Mouse (Mus musculus) liver, embryonic 16.5 days (tissue): ENCODE data around the gene Fam166a. TPM values are rescaled to one million over a fixed set of nuclear protein-coding genes. Genes with fewer than 3 reads are reported as not detected.

Experiments
- ATAC-seq: fragments of 200-750 bp; cut with Nextera tagmentation; 2 replicates; pipeline ENCODE4 v1.8.0; 2017; ENCODE audit warnings: low read depth, mild to moderate bottlenecking, moderate number of reproducible peaks, moderate library complexity
- H3K27ac ChIP-seq: fragments of 300-500 bp; sonication (generic); 2 replicates; pipeline ENCODE4 v1.5.1; 2014; ENCODE audit warnings: mild to moderate bottlenecking, low read length
- H3K27me3 ChIP-seq: fragments of 300-500 bp; sonication (generic); 2 replicates; pipeline ENCODE4 v1.6.1; 2014; ENCODE audit warnings: low read depth, low read length, mixed read lengths; ENCODE audit not compliant: control insufficient read depth, insufficient read depth
- H3K36me3 ChIP-seq: fragments of 300-500 bp; sonication (generic); 2 replicates; pipeline ENCODE4 v1.6.1; 2014; ENCODE audit warnings: mild to moderate bottlenecking; ENCODE audit not compliant: control insufficient read depth, insufficient read depth
- H3K4me1 ChIP-seq: fragments of 300-500 bp; sonication (generic); 2 replicates; pipeline ENCODE4 v1.6.1; 2014; ENCODE audit warnings: low read depth, low read length, mixed read lengths; ENCODE audit not compliant: control insufficient read depth
- H3K4me2 ChIP-seq: fragments of 300-500 bp; sonication (generic); 2 replicates; pipeline ENCODE4 v1.6.1; 2014; ENCODE audit warnings: low read depth, low read length, mixed read lengths
- H3K4me3 ChIP-seq: fragments of 300-500 bp; sonication (generic); 2 replicates; pipeline ENCODE4 v1.5.1; 2014; ENCODE audit warnings: low read depth, mild to moderate bottlenecking, low read length
- H3K9ac ChIP-seq: fragments of 300-500 bp; sonication (generic); 2 replicates; pipeline ENCODE4 v1.6.1; 2014; ENCODE audit warnings: low read depth, low read length
- H3K9me3 ChIP-seq: fragments of 300-500 bp; sonication (generic); replicated peaks from 2 replicates; pipeline ENCODE4 v1.6.1; 2016; ENCODE audit warnings: low read length; ENCODE audit not compliant: control insufficient read depth
- WGBS: fragments of 180-500 bp; shearing (Covaris S2); extraction: QIAGEN DNeasy Blood & Tissue Kit; methylation state at CpG from one replicate; pipeline ENCODE4 v1.1.7; 2014; ENCODE audit not compliant: insufficient replicate concordance; 5-methylcytosine and 5-hydroxymethylcytosine counted together
- polyA plus RNA-seq: library from polyadenylated mRNA; unstranded; fragments of >200 nt; fragmentation: Nextera tagmentation; extraction: Ambion mirVana; gene quantifications from 2 replicates; pipeline ENCODE4 v1.2.1, GENCODE M21; 2015

Fam166a gene
- polyA plus RNA-seq, 1 experiment from 2014 or later: not detected

GRCm38 (mm10) chr2:25207593-25207992 lies 11.0 kb upstream of the Fam166a start:
- Histone ChIP-seq H3K9ac (no peak overlapping the region), H3K9me3 (no peaks in the 10 kb centered on the region), H3K27ac (no peak overlapping the region), H3K4me2 (no peak overlapping the region), H3K36me3 (peaks cover 32% of the 10 kb centered on the region), H3K27me3 (no peaks in the 10 kb centered on the region), H3K4me3 (no peak overlapping the region), H3K4me1 (peaks cover 18% of the 10 kb centered on the region)
- ATAC-seq: no peak
- WGBS: 73% methylated on average over 1 of the region's 1 CpGs

DNA sequence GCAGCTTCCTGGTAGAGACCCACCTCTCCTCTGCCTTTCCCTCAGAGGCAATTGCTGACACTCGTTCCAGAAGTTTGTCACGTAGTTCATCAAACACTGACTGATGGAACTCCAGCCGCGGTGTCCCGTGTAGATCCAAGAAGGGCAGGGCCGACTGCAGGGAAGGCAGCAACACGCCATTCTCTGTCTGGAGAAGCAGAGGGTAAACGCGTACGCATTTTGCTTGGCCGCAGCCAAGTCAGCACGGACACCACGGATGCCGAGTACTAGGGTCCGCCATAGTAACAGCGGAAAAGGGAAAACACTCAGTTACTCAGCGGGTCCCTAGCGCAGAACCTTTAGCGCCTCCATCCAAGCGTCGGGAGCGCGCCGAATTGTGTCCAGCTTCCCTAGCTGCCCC lies 7.9 kb upstream of the Fam166a start:
- Histone ChIP-seq H3K4me2 (peak overlapping the region; percentile 88), H3K9me3 (no peaks in the 10 kb centered on the region), H3K27ac (peak overlapping the region; percentile 82), H3K4me1 (peaks cover 18% of the 10 kb centered on the region), H3K36me3 (peaks cover 9% of the 10 kb centered on the region), H3K27me3 (no peaks in the 10 kb centered on the region), H3K9ac (peak overlapping the region; percentile 94), H3K4me3 (peak overlapping the region; percentile 83)
- ATAC-seq: peak; percentile 17
- WGBS: 0% methylated on average over 24 of the region's 24 CpGs

GRCm38 (mm10) chr2:25211121-25211670 lies 7.3 kb upstream of the Fam166a start, which contains the start of gene Nelfb:
TSS of gene Nelfb (minus strand) at chr2:25211489.
- peaks cover 18% of the 10 kb centered on the region for H3K4me1 ChIP-seq
- ATAC-seq: peak; percentile 94
- H3K27me3 ChIP-seq: no peaks in the 10 kb centered on the region
- under 1% methylated on average over 44 of the region's 44 CpGs for WGBS
- no peaks in the 10 kb centered on the region for H3K9me3 ChIP-seq
- peak within 1 kb of the TSS; percentile 94 for H3K9ac ChIP-seq
- H3K27ac ChIP-seq: peak within 1 kb of the TSS; percentile 82
- peaks cover 5% of the 10 kb centered on the region; the same call in 1 of the 2 replicates for H3K36me3 ChIP-seq
- peak within 1 kb of the TSS; percentile 88 for H3K4me2 ChIP-seq
- peak within 1 kb of the TSS; percentile 83 for H3K4me3 ChIP-seq

DNA sequence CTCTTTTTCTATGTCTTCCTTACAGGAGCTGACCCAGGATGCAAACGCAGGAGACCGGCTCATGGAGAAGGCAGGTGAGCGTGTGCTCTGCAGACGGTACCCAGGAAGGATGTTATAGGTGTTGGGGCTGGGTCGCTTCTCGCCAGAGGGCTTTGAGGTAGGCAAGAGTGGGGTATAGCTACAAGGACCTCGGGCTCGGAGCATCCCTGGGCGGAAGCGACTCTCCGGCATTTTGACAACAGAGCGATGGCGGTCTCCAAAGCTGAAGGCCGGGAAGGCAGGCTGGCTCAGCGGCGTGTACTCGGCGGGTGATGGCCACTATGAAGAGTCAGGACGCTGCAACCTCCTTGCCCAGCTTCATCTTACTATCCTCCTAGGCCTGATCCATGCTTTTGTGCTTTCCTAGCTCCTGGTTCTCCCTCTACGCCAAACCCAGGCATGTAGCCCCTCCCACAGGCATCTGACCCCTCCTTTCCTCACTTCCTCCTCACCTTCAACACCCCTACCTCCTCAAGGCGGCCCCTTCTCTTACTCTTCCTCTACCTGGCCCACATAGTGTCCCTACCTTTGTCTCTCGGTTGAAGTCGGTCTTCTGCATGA lies 5.2 kb upstream of the Fam166a start:
- Histone ChIP-seq H3K4me3 (no peak overlapping the region), H3K4me2 (no peak overlapping the region), H3K27ac (no peak overlapping the region), H3K4me1 (peaks cover 18% of the 10 kb centered on the region), H3K27me3 (no peaks in the 10 kb centered on the region), H3K9ac (no peak overlapping the region), H3K9me3 (no peaks in the 10 kb centered on the region), H3K36me3 (no peaks in the 10 kb centered on the region)
- 71% methylated on average over 23 of the region's 23 CpGs for WGBS
- no peak for ATAC-seq

GRCm38 (mm10) chr2:25214444-25214843 lies 4.1 kb upstream of the Fam166a start, which contains the start of gene Stpg3:
TSS of gene Stpg3 (minus strand) at chr2:25214637.
- H3K27me3 ChIP-seq: no peaks in the 10 kb centered on the region
- no peak within 1 kb of the TSS for H3K4me3 ChIP-seq
- ATAC-seq: no peak
- H3K9me3 ChIP-seq: no peaks in the 10 kb centered on the region
- peaks cover 18% of the 10 kb centered on the region for H3K4me1 ChIP-seq
- no peak within 1 kb of the TSS for H3K9ac ChIP-seq
- H3K27ac ChIP-seq: no peak within 1 kb of the TSS
- 59% methylated on average over 3 of the region's 3 CpGs for WGBS
- H3K4me2 ChIP-seq: no peak within 1 kb of the TSS
- H3K36me3 ChIP-seq: no peaks in the 10 kb centered on the region

GRCm38 (mm10) chr2:25217666-25218065 lies 879 bp upstream of the Fam166a start:
- Histone ChIP-seq H3K4me3 (no peak overlapping the region), H3K4me1 (peaks cover 7% of the 10 kb centered on the region), H3K27me3 (no peaks in the 10 kb centered on the region), H3K27ac (no peak overlapping the region), H3K9ac (no peak overlapping the region), H3K36me3 (peaks cover 10% of the 10 kb centered on the region), H3K4me2 (no peak overlapping the region), H3K9me3 (no peaks in the 10 kb centered on the region)
- 51% methylated on average over 2 of the region's 2 CpGs for WGBS
- ATAC-seq: no peak

DNA sequence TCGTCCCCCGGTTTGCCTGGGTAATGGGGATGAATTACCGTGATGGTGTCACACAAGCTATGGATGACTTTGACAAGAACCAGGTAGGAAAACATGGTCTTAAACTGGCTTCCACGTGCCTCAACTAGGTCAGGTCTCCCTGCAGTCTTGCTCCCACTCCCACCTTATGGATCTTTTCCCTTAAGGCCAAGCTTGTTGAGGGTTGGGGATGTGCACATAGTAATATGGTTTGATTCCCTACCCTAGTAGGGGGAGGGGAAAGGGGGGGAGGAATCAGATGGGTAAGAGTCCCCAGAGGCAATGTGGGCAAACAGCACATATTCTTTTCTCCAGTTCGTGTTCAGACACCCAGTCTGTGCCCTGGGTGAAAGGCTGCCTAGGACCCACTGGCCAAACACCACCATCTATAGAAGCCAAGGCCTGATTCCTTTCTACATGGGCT lies 2.8 kb downstream of the Fam166a start:
- Histone ChIP-seq H3K9me3 (no peaks in the 10 kb centered on the region), H3K36me3 (peaks cover 18% of the 10 kb centered on the region), H3K4me2 (no peak overlapping the region), H3K9ac (no peak overlapping the region), H3K4me3 (peak overlapping the region; percentile 10; the same call in 1 of the 2 replicates), H3K4me1 (peaks cover 18% of the 10 kb centered on the region), H3K27me3 (no peaks in the 10 kb centered on the region), H3K27ac (no peak overlapping the region)
- no peak for ATAC-seq
- 67% methylated on average over 5 of the region's 5 CpGs for WGBS

DNA sequence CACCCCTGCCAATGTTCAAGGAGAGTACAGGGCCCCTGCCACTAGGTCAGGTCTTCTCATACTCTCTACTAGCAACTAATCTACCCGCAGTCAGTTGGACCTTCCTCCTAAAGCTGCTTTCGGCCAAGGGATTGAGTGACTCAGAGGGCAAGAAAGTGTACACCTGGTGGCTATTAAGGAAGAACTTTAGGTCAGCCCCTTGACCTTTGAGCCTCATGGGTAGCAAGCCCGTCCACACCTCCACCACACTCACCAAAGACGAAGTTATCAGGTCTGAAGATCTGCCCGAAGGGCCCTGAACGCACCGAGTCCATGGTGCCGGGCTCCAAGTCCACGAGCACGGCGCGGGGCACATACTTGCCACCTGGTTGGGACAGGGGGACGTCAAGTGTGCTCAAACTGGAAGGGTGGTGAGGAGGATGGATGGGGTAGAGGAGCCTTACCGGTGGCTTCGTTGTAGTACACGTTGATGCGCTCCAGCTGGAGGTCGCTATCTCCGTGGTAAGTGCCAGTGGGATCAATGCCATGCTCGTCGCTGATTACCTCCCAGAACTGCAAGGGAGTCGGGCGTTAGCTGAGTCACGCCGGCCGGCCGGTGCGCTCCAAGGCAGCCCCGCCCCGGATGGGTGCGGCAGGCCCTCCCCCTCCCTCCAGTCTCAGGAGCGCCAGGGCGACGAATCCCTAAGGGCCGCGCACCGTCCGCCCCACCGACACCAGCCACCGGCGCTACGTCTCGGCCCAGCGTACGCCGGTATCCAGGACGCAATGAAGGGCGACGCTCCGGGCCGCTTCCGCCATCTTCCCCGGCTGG lies 5.3 kb downstream of the Fam166a start:
- Histone ChIP-seq H3K4me1 (peaks cover 27% of the 10 kb centered on the region), H3K27ac (peak overlapping the region; percentile 100), H3K4me2 (peak overlapping the region; percentile 71), H3K4me3 (peak overlapping the region; percentile 81), H3K27me3 (no peaks in the 10 kb centered on the region), H3K9me3 (no peaks in the 10 kb centered on the region), H3K36me3 (peaks cover 18% of the 10 kb centered on the region), H3K9ac (peak overlapping the region; percentile 93)
- peak; percentile 75 for ATAC-seq
- WGBS: under 1% methylated on average over 52 of the region's 53 CpGs

DNA sequence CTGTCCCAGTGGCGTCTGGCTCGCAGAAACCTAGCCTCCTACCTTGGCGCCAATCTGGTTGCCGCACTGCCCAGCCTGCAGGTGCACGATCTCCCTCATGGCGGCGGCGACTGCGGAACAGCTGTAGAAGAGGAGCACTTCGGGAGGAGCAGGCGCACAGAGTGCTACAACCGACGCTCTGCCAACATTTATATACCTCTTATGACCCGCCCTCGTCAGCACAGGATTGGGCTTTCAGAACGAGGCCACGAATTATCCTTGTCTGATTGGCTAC lies 5.9 kb downstream of the Fam166a start, which contains the start of gene Tubb4b:
Tubb4b (minus strand) TSS at position 211 of the 274 bp plus-strand sequence.
- WGBS: 0% methylated on average over 17 of the region's 17 CpGs

More for the DNA sequence above, 5.9 kb downstream of the Fam166a start, which contains the start of gene Tubb4b:
- H3K9ac ChIP-seq: peak within 1 kb of the TSS; percentile 93
- no peaks in the 10 kb centered on the region for H3K9me3 ChIP-seq
- peaks cover 29% of the 10 kb centered on the region for H3K4me1 ChIP-seq
- H3K4me3 ChIP-seq: peak within 1 kb of the TSS; percentile 81
- H3K4me2 ChIP-seq: peak within 1 kb of the TSS; percentile 73
- peaks cover 18% of the 10 kb centered on the region for H3K36me3 ChIP-seq
- H3K27me3 ChIP-seq: no peaks in the 10 kb centered on the region
- ATAC-seq: no peak
- H3K27ac ChIP-seq: peak within 1 kb of the TSS; percentile 100
